Mouse (Mus musculus) cerebellum, adult 9-11 months (tissue): ENCODE data around the gene Tnks2.
"Not testable (repeated sequence)": the region's sequence is repeated elsewhere in the genome, so short reads cannot be mapped to it uniquely, and the experiment has no call there.

Experiments used
- DNase-seq: peaks from one replicate; pipeline ENCODE4 v3.0.0; 2022

Tnks2 gene

DNA sequence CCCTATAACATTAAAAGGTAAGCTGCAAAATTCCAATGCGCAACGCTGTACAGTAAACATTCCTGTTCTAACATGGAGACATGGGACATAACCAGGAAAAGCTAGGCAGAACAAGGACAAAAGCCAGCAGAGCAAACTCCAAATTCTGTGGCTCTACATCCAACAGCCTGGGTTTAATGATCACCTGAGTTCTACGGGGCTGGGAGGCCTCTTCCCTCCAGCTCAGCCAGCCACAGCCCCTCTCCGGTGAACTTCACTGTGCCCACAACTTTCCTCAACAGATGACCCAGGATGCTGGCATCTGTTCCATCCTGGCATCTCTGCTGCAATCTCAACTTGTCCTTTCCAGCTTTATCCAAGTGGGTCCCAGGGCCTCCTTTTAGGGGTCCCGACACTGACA is 6.4 kb upstream of the Tnks2 start:
- no peak for DNase-seq

GRCm38 (mm10) chr19:36828322-36828721 is 5.7 kb upstream of the Tnks2 start:
- peak; percentile 23 for DNase-seq

- peak; percentile 46 for DNase-seq
Measured at GRCm38 (mm10) chr19:36832951-36833787, 863 bp upstream of the Tnks2 start.

DNA sequence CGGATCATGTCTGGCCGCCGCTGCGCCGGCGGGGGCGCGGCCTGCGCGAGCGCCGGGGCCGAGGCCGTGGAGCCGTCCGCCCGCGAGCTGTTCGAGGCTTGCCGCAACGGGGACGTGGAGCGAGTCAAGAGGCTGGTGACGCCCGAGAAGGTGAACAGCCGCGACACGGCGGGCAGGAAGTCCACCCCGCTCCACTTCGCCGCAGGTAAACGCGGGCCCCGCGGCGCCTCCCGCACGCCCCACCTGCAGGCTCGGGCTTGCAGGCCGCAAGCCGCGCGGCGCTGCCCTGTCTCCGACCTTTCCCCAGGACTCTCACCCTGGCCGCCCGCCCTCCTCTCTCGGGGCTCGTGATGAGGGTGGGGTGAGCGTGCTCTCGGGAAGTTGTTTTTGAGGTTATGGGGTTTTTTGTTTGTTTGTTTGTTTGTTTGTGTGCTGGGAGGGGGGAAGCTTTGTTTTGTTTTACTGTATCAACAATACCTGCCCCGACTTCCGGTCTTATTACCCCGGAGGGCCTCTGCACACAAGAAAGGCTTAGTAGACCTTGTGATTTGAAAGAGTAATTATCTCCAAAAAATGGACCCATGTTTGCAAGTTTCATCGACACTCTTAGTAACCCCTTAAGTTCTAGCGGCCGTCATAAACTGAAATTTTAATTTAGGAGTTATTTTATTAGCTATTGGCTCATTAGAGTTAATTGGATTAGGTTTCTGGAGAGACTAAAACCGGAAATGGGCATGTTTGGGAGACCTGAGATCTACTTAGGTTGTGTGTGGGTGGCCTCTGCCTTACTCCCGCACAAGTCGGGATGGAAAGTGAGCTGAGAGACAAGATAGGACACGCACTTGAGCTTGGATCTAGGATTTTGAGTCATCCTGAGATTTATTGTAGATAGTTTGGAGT is 750 bp downstream of the Tnks2 start:
- DNase-seq: no peak

GRCm38 (mm10) chr19:36836035-36836434 is 2.0 kb downstream of the Tnks2 start:
- DNase-seq: no peak

DNA sequence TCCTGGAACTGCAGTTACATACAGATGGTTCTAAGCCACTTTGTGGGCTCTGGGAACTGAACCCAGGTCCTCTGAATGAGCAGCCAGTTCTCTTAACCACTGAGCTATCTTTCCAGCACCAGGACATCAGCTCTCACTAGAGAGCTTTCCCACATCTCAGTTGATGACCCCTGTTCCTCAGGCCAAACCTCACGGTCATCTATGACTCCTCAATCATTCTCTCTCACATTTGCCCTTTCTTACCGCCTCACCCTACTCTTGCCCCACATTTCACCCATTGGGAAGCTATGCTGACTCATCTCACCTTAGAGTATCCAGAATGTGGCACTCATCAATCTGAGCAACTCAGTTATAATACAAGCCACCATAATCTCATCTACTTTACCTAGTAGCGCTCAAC is 6.3 kb downstream of the Tnks2 start:
- no peak for DNase-seq

DNA sequence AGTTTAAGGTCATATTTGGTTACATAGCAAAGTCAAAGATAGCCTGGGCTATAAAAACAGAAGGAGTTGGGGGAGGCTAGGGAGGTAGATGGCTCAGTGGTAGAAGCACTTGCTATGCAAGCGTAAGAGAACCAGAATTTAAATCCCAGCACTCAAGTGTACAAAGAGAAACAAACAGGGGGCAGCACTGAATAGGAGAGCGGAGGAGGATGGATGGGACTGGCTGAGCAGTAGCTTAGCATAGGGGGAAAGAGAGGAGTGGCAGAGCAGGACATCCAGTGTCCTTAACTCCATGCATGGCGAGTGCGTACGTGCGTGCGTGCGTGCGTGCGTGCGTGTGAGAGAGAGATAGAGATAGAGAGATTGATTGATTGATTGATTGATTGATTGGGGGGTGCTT is 9.8 kb downstream of the Tnks2 start:
- no peak for DNase-seq

- DNase-seq: no peak
Measured at GRCm38 (mm10) chr19:36845924-36846323, 11.9 kb downstream of the Tnks2 start.

DNA sequence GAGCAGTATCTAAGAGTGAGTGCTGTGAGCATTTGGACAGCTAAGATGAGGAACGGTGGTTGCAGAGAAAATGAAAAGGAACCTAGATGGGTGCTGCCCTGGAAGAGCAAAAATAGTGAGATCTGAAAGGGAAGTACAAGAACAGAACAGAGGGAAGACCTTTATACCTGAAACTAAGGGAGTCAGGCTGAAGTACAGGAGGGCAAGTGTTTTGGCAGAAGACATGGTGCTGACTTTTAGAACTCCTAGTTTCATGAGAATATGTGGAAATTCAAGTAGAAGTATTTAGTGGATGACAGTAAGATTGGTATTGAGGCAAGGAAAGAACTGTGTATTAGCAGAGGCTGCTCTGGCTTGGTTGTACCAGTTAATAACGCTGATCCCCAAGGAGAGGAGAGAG is 19.8 kb downstream of the Tnks2 start:
- DNase-seq: no peak

- no peak for DNase-seq
Measured at GRCm38 (mm10) chr19:36857851-36858250, 23.8 kb downstream of the Tnks2 start.

- no peak for DNase-seq
Measured at GRCm38 (mm10) chr19:36860393-36860792, 26.4 kb downstream of the Tnks2 start.

GRCm38 (mm10) chr19:36865905-36866304 is 31.9 kb downstream of the Tnks2 start:
- DNase-seq: no peak

DNA sequence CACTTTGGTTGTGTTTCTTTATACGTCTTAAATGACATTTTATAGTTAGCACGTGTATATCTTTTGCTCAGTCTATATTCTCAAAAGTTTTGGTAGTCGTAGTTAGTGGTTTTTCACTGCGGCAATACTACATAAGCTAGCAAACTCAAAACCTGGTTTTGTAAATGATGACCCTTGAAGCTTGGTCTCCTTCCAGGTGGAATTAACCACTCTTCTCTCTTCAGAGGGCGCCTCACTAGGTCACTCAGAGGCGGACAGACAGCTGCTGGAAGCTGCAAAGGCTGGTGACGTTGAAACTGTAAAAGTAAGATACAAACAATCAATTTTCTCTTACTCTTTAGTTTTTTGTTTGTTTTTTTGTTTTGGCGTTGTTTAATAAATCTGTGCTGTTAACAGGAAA is 33.4 kb downstream of the Tnks2 start:
- DNase-seq: no peak

DNA sequence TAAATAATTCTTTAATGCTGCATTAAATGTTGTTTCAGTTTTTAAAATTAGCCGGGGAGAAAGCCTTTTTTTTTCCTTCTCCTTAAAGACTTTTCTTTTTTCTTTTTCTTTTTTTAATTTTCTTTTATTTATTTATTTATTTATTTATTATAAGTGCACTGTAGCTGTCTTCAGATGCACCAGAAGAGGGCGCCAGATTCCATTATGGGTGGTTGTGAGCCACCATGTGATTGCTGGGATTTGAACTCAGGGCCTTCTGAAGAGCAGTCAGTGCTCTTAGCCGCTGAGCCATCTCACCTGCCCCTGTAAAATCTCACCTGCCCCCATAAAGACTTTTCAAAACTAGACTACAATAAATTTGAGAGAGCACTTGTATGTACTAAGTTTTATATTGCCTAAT is 34.6 kb downstream of the Tnks2 start:
- not testable (repeated sequence) for DNase-seq

DNA sequence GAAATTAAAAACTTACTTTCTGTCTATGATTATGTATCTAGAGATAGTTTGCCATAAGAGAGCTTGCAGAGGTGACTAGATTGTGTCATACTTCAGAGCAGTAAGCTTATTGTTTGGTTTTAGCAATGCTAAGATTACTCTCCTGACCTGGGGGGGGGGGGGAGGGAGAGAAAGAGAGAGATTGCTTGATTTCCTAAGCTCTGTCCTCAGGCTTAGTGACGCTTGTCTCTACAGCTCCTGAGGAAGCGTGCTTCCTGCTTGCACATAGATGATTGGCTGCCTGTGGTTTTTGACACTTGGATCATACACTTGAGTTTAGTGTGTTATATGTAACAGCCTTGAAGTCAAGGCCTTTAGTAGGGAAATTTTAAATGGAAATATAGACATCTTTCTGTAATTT is 40.6 kb downstream of the Tnks2 start:
- DNase-seq: no peak

DNA sequence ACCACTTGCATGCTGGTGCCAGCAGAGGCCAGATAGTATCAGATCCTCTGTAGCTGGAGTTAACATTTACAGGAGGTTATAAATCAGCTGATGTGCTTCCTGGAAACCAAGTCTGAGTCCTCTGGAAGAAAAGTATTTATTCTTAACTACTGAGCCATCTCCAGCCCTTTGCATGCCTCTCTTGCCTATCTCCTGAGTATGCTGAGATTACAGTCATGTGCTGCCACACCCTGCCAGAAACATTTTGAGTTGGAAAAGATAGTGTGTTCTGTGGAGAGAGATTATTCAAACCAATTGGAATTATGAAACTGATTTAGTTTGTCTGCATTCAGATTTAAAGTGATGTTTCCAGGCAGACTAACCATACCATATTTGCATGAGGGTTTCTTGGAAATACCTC is 43.3 kb downstream of the Tnks2 start:
- no peak for DNase-seq

DNA sequence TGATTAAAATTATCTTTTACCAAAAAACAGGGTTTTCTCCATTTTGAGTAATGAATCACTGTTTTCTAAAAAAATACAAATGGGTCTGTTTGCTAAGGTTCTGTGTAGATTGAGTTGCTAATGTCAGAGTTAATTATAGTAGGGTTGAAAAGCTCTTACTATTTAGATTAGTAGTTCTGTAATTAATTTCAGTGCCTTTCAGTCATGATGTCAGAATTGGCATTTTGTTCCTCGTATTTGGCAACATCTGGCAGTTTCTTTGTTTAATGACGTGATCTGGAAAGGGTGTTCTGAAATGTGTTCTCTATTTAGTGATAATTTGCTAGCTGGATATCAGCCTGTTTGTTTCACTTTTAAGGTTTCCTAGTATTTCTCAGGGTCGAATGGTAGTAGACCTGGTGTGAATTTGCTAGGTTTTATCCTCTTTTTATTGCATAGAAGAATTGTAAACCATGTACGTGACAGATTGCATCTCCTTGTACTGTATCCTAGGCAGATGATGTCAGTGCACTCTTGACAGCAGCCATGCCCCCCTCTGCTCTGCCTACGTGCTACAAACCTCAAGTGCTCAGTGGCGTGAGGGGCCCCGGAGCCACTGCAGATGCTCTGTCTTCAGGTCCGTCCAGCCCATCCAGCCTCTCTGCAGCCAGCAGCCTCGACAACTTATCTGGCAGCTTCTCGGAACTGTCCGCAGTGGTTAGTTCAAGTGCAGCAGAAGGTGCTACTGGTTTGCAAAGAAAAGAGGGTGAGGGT is 44.9 kb downstream of the Tnks2 start:
- DNase-seq: no peak

DNA sequence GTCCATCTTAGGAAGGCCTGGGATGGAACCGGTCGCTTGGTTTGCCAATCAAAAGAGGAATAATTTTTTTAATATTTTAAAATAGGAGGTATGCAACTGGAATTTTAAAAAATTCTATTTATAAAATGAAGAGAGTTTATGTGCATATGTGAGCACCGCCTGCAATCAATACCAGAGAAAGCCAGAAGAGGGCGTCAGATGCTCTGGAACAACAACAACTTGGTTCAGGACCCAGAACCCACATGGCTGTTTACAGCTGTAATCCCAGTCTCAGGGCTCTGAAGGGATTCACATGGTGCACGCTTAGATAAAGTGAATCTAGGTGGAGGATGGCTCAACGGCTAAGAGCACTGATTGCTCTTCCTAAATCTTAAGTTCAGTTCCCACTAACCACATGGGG is 49.1 kb downstream of the Tnks2 start:
- no peak for DNase-seq

- no peak for DNase-seq
Measured at GRCm38 (mm10) chr19:36886316-36886715, 52.3 kb downstream of the Tnks2 start.

GRCm38 (mm10) chr19:36887706-36888105 is 53.7 kb downstream of the Tnks2 start:
- no peak for DNase-seq

- no peak for DNase-seq
Measured at GRCm38 (mm10) chr19:36891746-36892145, 57.7 kb downstream of the Tnks2 start.

GRCm38 (mm10) chr19:36896791-36897569 is 62.9 kb downstream of the Tnks2 start:
- DNase-seq: no peak
